Mouse (Mus musculus) duodenum, adult 2 months (tissue): ENCODE results near the gene Gng12. TPM values are rescaled to one million over a fixed set of nuclear protein-coding genes. Genes with fewer than 3 reads are reported as not detected.

Source experiments
- polyA plus RNA-seq: library from polyadenylated mRNA; depleted of rRNA; stranded (reverse); fragments of >200 nt; gene quantifications from 2 replicates; pipeline ENCODE4 v1.2.3, GENCODE M21; 2012; ENCODE audit warnings: low replicate concordance; rRNA removed

The Gng12 gene
- polyA plus RNA-seq = 18.4 and 31.5 TPM in 2 replicates

GRCm38 (mm10) chr6:66896119-66896920 is at the start of gene Gng12:
Gene Gng12 (plus strand): TSS chr6:66896397.

GRCm38 (mm10) chr6:67036837-67037628 is 140.8 kb downstream of the Gng12 start, which contains the start of gene Gadd45a:
Gene Gadd45a (minus strand): TSS chr6:67037457.

Other genes starting within 250 kb of the Gng12 start
- not detected in 2 replicates for gene Vmn1r35, start 210.5 kb upstream of the Gng12 start, polyA plus RNA-seq
- not detected in 2 replicates for gene Vmn1r36, start 177.2 kb upstream of the Gng12 start, polyA plus RNA-seq
- not detected in 2 replicates for gene Vmn1r37, start 167.0 kb upstream of the Gng12 start, polyA plus RNA-seq
- not detected in 2 replicates for gene Vmn1r38, start 113.8 kb upstream of the Gng12 start, polyA plus RNA-seq
- not detected in 2 replicates for gene Vmn1r39, start 85.8 kb upstream of the Gng12 start, polyA plus RNA-seq
- gene Gadd45a, start 141.1 kb downstream of the Gng12 start, polyA plus RNA-seq = 121 and 235 TPM in 2 replicates